Mouse (Mus musculus): ENCODE data around the gene Higd1a. TPM values are rescaled to one million over a fixed set of nuclear protein-coding genes. Genes with fewer than 3 reads are reported as not detected.

The Higd1a gene
- polyA plus RNA-seq, 1 experiment from 2014 or later: 116 TPM

DNA sequence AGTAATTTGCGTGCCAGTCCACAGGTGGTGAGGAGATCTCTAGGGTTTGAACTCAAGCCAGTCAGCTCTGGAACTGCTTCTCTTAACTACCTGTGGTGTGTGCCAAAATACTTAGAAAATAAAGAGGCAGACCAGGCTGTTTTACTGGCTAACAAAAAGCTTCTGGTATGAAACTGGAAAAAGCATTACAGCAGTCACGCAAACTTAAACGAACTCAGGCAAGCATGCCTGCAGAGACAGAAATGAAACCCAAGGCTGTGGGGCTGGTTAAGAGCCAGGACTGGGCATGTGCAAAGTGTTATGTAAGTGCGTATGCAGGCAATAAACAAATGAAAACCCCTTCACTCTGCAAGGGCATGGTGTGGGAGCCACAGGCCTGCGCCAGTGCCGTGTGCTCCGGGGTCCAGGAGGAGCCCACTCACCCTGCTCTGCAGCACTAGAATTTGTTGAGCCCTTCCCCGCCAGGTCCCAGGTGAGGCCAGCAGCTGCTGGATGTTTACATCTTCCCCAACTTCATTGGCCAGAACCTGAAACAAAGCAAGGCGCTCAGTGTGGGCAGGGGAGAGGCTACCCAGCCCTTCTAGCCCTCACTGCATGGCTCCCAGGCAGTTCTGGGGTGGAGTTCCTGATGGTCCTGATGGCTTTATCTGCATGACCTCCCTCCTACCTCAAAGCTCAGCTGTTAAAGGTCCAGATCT, 38.9 kb downstream of the Higd1a start:
- Histone ChIP-seq H3K4me3 (replicated peaks; ENCODE audit: low read length) (no peak overlapping the region), H3K36me3 (ENCODE audit: control insufficient read depth, insufficient read depth) (no peaks in the 10 kb centered on the region), H3K27ac (ENCODE audit: low read length) (peak overlapping the region; percentile 29; the same call in 1 of the 2 replicates), H3K9me3 (ENCODE audit: control insufficient read depth, low read length) (no peaks in the 10 kb centered on the region), H3K4me1 (replicated peaks; ENCODE audit: control insufficient read depth, insufficient read depth, low read length) (peaks cover 27% of the 10 kb centered on the region), H3K9ac (replicated peaks; ENCODE audit: low read depth, low read length) (no peak overlapping the region), H3K4me2 (ENCODE audit: low read length) (no peak overlapping the region), H3K27me3 (replicated peaks; ENCODE audit: control insufficient read depth, insufficient read depth, low read length) (no peaks in the 10 kb centered on the region)
- WGBS: 73% methylated on average over 9 of the region's 9 CpGs
- ATAC-seq: no peak

DNA sequence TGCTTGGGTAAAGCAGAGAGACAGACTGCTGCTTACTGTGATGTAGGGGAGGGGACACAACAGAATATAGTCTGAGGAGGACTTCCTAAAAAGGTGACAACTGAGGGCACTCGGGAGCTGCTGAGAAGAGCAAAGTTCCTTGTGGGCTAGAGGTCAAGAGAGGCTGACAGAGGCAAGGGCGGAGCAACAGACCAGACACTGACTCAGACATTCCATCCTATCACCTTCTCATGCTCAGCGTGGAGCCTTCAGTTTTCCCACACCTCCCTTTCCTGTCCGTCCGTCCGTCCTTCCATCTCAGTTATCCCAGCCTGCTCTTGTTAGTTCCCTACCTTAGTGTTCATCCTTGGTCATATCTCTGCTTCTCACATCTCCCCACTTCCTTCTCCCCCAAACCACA, 43.0 kb downstream of the Higd1a start:
- no peak overlapping the region for H3K27ac ChIP-seq (ENCODE audit: low read length)
- 90% methylated on average over 6 of the region's 6 CpGs for WGBS
- H3K9ac ChIP-seq (replicated peaks; ENCODE audit: low read depth, low read length): no peak overlapping the region

DNA sequence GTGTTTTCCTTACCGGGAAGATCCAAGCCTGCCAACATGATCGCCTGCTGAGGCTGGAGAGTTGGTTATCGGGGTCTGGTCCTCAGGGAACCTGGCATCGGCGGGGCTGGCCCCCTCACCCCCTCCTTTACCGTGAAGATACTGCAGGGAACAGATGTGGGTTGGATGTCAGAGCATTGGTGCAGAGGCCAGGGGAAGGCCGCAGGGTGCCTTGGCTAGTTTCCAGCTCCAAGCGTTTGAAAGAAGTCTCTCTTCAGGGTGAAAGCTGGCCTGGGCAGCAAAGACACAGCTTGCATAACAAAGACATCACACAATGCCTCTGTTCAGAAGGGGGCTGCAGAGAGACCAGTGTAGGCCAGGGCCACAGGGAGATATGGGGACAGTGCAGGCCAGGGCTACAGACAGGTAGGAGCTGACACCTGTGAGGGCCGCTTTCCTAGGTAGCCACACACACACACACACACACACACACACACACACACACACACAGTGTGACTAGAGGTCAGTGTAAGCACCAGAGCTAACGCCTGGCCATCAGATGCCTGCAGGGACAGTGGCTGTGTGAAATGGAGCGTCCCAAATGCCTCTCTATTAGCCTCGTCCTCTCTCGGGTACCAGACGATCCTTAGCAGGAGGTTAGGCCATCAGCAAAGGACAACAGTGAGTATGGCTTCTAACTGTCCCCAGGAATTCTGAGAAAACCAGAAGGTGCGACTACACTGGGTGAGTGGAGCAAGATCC, 47.9 kb downstream of the Higd1a start:
- Histone ChIP-seq H3K27me3 (replicated peaks; ENCODE audit: control insufficient read depth, insufficient read depth, low read length) (no peaks in the 10 kb centered on the region), H3K27ac (ENCODE audit: low read length) (peak overlapping the region; percentile 18; the same call in 1 of the 2 replicates), H3K4me1 (replicated peaks; ENCODE audit: control insufficient read depth, insufficient read depth, low read length) (peaks cover 13% of the 10 kb centered on the region), H3K9ac (replicated peaks; ENCODE audit: low read depth, low read length) (no peak overlapping the region), H3K9me3 (ENCODE audit: control insufficient read depth, low read length) (no peaks in the 10 kb centered on the region), H3K4me3 (replicated peaks; ENCODE audit: low read length) (no peak overlapping the region), H3K36me3 (ENCODE audit: control insufficient read depth, insufficient read depth) (no peaks in the 10 kb centered on the region), H3K4me2 (ENCODE audit: low read length) (peak overlapping the region; percentile 17; the same call in 1 of the 2 replicates)
- ATAC-seq: peak; percentile 68
- WGBS: 10% methylated on average over 15 of the region's 15 CpGs

More for the DNA sequence above, 43.0 kb downstream of the Higd1a start:
- Histone ChIP-seq H3K9me3 (ENCODE audit: control insufficient read depth, low read length) (no peaks in the 10 kb centered on the region), H3K4me3 (replicated peaks; ENCODE audit: low read length) (no peak overlapping the region), H3K4me2 (ENCODE audit: low read length) (no peak overlapping the region), H3K36me3 (ENCODE audit: control insufficient read depth, insufficient read depth) (no peaks in the 10 kb centered on the region), H3K27me3 (replicated peaks; ENCODE audit: control insufficient read depth, insufficient read depth, low read length) (no peaks in the 10 kb centered on the region), H3K4me1 (replicated peaks; ENCODE audit: control insufficient read depth, insufficient read depth, low read length) (peaks cover 16% of the 10 kb centered on the region)
- no peak for ATAC-seq

DNA sequence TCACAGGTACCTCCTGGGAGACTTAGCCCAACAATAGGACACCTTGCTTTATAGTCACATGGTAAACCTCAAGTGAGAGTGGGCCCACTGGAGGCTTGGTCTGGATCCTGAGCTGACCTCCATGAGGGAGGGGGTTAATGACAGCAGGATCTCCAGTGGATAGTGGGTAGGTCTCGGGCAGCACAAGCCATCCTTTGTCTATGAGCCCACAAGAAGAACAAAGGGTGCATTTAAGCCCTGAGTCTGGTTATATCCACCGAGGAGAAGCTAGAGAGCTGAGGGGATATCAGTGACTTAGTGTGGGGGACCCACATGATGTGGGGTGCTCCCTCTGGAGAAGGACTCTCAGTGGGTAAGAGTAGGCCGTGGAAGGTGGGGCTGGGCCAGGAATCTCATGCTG, 49.7 kb downstream of the Higd1a start:
- WGBS: 41% methylated on average over 3 of the region's 3 CpGs

DNA sequence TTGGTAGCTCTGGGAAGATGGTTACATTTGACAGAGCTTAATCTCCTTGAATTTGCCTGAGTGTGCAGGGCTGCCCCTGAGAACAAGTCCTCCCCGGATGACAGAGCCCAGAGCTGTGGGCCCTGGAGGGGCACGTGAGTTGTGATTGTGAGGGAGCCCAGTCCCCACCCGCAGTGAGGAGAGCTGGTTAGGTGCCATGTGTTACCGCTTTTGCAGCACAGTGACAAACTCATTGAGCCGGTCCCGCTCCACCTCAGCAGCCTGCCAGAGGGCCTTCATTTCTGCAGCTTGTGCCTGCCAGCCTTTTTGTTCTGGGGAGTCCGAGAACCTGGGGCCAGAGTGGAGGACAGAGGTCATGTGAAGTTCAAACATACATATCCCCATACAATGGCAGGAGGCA, 50.2 kb downstream of the Higd1a start:
- H3K27ac ChIP-seq (ENCODE audit: low read length): no peak overlapping the region; the same call in 1 of the 2 replicates
- H3K4me3 ChIP-seq (replicated peaks; ENCODE audit: low read length): no peak overlapping the region
- peaks cover 13% of the 10 kb centered on the region for H3K4me1 ChIP-seq (replicated peaks; ENCODE audit: control insufficient read depth, insufficient read depth, low read length)
- WGBS: 46% methylated on average over 7 of the region's 7 CpGs
- no peaks in the 10 kb centered on the region for H3K9me3 ChIP-seq (ENCODE audit: control insufficient read depth, low read length)
- no peaks in the 10 kb centered on the region for H3K27me3 ChIP-seq (replicated peaks; ENCODE audit: control insufficient read depth, insufficient read depth, low read length)
- no peak overlapping the region for H3K9ac ChIP-seq (replicated peaks; ENCODE audit: low read depth, low read length)
- no peaks in the 10 kb centered on the region for H3K36me3 ChIP-seq (ENCODE audit: control insufficient read depth, insufficient read depth)
- no peak overlapping the region for H3K4me2 ChIP-seq (ENCODE audit: low read length)
- no peak for ATAC-seq

More for the DNA sequence above, 49.7 kb downstream of the Higd1a start:
- no peak for ATAC-seq
- Histone ChIP-seq H3K9me3 (ENCODE audit: control insufficient read depth, low read length) (no peaks in the 10 kb centered on the region), H3K27ac (ENCODE audit: low read length) (no peak overlapping the region), H3K4me2 (ENCODE audit: low read length) (no peak overlapping the region), H3K27me3 (replicated peaks; ENCODE audit: control insufficient read depth, insufficient read depth, low read length) (no peaks in the 10 kb centered on the region), H3K4me1 (replicated peaks; ENCODE audit: control insufficient read depth, insufficient read depth, low read length) (peaks cover 13% of the 10 kb centered on the region), H3K36me3 (ENCODE audit: control insufficient read depth, insufficient read depth) (no peaks in the 10 kb centered on the region), H3K4me3 (replicated peaks; ENCODE audit: low read length) (no peak overlapping the region), H3K9ac (replicated peaks; ENCODE audit: low read depth, low read length) (no peak overlapping the region)

DNA sequence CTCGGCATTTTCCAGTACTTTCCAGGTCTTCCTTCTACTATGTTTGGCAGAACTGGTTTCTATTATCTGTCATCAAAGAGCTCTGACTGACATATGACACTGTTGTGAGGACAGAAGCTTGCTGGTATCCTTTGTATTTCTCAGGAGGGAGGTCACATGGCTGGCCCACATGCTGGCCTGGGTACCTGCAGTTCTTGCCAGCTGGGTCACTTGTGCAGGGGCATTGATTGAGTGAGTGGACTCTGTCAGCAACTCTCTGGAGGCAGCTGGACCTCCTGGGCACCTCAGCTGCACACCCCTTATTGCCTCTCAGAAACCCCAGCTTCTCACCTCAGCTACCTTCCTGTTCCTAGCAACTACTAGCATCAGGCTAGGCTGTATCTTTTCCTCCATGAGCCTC, 50.6 kb downstream of the Higd1a start:
- Histone ChIP-seq H3K36me3 (ENCODE audit: control insufficient read depth, insufficient read depth) (no peaks in the 10 kb centered on the region), H3K9me3 (ENCODE audit: control insufficient read depth, low read length) (no peaks in the 10 kb centered on the region), H3K9ac (replicated peaks; ENCODE audit: low read depth, low read length) (no peak overlapping the region), H3K4me1 (replicated peaks; ENCODE audit: control insufficient read depth, insufficient read depth, low read length) (peaks cover 13% of the 10 kb centered on the region), H3K27ac (ENCODE audit: low read length) (no peak overlapping the region; the same call in 1 of the 2 replicates), H3K27me3 (replicated peaks; ENCODE audit: control insufficient read depth, insufficient read depth, low read length) (no peaks in the 10 kb centered on the region), H3K4me3 (replicated peaks; ENCODE audit: low read length) (no peak overlapping the region), H3K4me2 (ENCODE audit: low read length) (no peak overlapping the region)
- WGBS: 59% methylated on average over 1 of the region's 1 CpGs
- no peak for ATAC-seq

DNA sequence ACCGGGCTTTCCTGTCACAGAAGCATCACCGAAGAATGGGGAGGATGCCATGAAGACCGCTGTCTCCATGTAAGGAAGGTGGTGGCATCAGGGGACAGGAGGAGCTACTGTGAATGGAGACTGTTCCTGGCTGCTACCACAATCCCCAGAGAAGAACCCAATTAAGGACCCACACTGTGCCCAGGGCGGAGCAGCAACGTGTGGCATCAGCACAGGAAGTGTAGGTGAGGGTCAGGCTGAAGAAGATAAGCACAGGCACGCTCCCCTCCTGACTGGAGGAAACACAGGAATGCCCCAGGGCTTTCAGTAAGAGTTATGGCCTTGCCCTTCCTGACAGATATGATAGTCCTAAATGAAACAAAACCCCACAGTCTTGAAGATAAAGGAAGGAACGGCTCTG, 55.4 kb downstream of the Higd1a start:
- WGBS: 86% methylated on average over 7 of the region's 7 CpGs
- H3K27ac ChIP-seq (ENCODE audit: low read length): no peak overlapping the region
- no peaks in the 10 kb centered on the region for H3K36me3 ChIP-seq (ENCODE audit: control insufficient read depth, insufficient read depth)
- H3K4me1 ChIP-seq (replicated peaks; ENCODE audit: control insufficient read depth, insufficient read depth, low read length): peaks cover 2% of the 10 kb centered on the region; the same call in 1 of the 2 replicates
- no peaks in the 10 kb centered on the region for H3K27me3 ChIP-seq (replicated peaks; ENCODE audit: control insufficient read depth, insufficient read depth, low read length)
- H3K9ac ChIP-seq (replicated peaks; ENCODE audit: low read depth, low read length): no peak overlapping the region
- ATAC-seq: no peak
- H3K4me2 ChIP-seq (ENCODE audit: low read length): no peak overlapping the region
- no peaks in the 10 kb centered on the region for H3K9me3 ChIP-seq (ENCODE audit: control insufficient read depth, low read length)
- no peak overlapping the region for H3K4me3 ChIP-seq (replicated peaks; ENCODE audit: low read length)

DNA sequence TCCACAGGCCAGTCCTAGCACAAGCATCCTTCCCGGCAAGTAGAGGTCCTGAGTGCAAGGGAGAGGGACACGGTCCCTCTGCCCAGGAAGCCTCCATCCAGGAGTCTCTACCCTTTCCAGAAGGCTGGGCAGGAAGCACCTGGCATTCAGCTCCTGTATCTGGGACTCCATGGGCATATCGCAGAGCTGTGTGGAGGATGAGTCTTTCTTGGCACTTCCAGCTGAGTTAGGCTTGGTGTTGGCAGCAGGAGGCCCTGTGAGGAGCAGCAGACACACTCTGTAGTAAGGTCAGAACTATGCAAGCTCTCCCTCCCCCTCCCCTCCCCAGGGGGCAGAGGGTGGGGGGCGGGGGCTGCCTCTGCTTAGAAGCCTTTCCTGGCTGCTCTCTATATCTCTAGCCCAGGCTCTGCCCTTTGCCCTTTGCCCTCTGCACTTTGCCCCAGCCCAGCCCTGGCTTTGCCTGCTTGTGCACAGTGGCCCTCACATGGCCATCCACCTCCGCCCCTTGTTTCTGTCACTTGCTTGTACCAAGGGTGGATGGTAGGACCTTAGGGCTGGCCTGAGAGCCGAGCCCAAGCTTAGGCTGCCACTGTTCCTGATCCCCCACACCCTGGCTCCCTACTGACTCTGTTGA, 59.2 kb downstream of the Higd1a start:
- H3K4me3 ChIP-seq (replicated peaks; ENCODE audit: low read length): no peak overlapping the region
- no peak overlapping the region for H3K9ac ChIP-seq (replicated peaks; ENCODE audit: low read depth, low read length)
- no peak overlapping the region for H3K27ac ChIP-seq (ENCODE audit: low read length)
- ATAC-seq: no peak
- H3K4me2 ChIP-seq (ENCODE audit: low read length): no peak overlapping the region
- peaks cover 8% of the 10 kb centered on the region; the same call in 1 of the 2 replicates for H3K4me1 ChIP-seq (replicated peaks; ENCODE audit: control insufficient read depth, insufficient read depth, low read length)
- H3K27me3 ChIP-seq (replicated peaks; ENCODE audit: control insufficient read depth, insufficient read depth, low read length): no peaks in the 10 kb centered on the region
- H3K36me3 ChIP-seq (ENCODE audit: control insufficient read depth, insufficient read depth): no peaks in the 10 kb centered on the region
- WGBS: 40% methylated on average over 6 of the region's 6 CpGs
- no peaks in the 10 kb centered on the region for H3K9me3 ChIP-seq (ENCODE audit: control insufficient read depth, low read length)

Data from forebrain, embryonic 16.5 days (tissue).